Mouse (Mus musculus): ENCODE data around the gene AL731706.2.
A peak's percentile ranks its signal among the peaks of the same experiment; 100 is the strongest.

GRCm38 (mm10) chr2:136921003-136921408, 35.5 kb upstream of the AL731706.2 start:
- TF ChIP-seq POLR2A (IDR thresholded peaks at IDR 0.05; ENCODE audit: insufficient read depth, low read depth, low read length): no peak
- 0 out of 2 replicates have a peak, but pooled peaks have one; percentile 9 for TF ChIP-seq EP300 (IDR thresholded peaks at IDR 0.05; ENCODE audit: insufficient read depth, low read depth, low read length)
- no peak for TF ChIP-seq CTCF (IDR thresholded peaks at IDR 0.05)

All from heart, adult 2 months (tissue).